Mouse (Mus musculus) testis, adult 2 months (tissue): ENCODE results near the gene Cd40. TPM values are rescaled to one million over a fixed set of nuclear protein-coding genes. Genes with fewer than 3 reads are reported as not detected.

ENCODE experiments used
- H3K27ac ChIP-seq: fragments of 200-500 bp; 2 replicates; pipeline ENCODE4 v1.5.1; 2012; ENCODE audit warnings: low read depth, low read length; ENCODE audit not compliant: control insufficient read depth, insufficient read depth
- H3K27me3 ChIP-seq: fragments of 200-500 bp; 2 replicates; pipeline ENCODE4 v1.6.1; 2012; ENCODE audit warnings: mild to moderate bottlenecking, low read length, moderate library complexity; ENCODE audit not compliant: control insufficient read depth, insufficient read depth
- H3K36me3 ChIP-seq: fragments of 200-500 bp; 2 replicates; pipeline ENCODE4 v1.6.1; 2012; ENCODE audit warnings: mild to moderate bottlenecking, low read length; ENCODE audit not compliant: control insufficient read depth, insufficient read depth
- H3K4me1 ChIP-seq: fragments of 200-500 bp; 2 replicates; pipeline ENCODE4 v1.6.1; 2012; ENCODE audit warnings: low read length; ENCODE audit not compliant: control insufficient read depth, insufficient read depth
- H3K4me3 ChIP-seq: fragments of 200-500 bp; 2 replicates; pipeline ENCODE4 v1.5.1; 2012; ENCODE audit warnings: low read depth, mild to moderate bottlenecking, low read length, moderate library complexity, mixed read lengths; ENCODE audit not compliant: control insufficient read depth
- CTCF ChIP-seq: fragments of 200-500 bp; IDR thresholded peaks from 2 replicates; pipeline ENCODE4 v1.5.1; 2012; ENCODE audit warnings: low read depth, mild to moderate bottlenecking, inconsistent platforms, low read length, moderate library complexity; ENCODE audit not compliant: control insufficient read depth, insufficient read depth, insufficient replicate concordance
- POLR2A ChIP-seq: fragments of 200-500 bp; IDR thresholded peaks from 2 replicates; pipeline ENCODE4 v1.6.1; 2012; ENCODE audit warnings: low read depth, mild to moderate bottlenecking, inconsistent platforms, low read length, moderate library complexity; ENCODE audit not compliant: control insufficient read depth
- polyA plus RNA-seq: library from polyadenylated mRNA; depleted of rRNA; stranded (reverse); fragments of >200 nt; gene quantifications from 2 replicates; pipeline ENCODE4 v1.2.3, GENCODE M21; 2012

The Cd40 gene
- polyA plus RNA-seq, 1 experiment = 0.99 TPM

DNA sequence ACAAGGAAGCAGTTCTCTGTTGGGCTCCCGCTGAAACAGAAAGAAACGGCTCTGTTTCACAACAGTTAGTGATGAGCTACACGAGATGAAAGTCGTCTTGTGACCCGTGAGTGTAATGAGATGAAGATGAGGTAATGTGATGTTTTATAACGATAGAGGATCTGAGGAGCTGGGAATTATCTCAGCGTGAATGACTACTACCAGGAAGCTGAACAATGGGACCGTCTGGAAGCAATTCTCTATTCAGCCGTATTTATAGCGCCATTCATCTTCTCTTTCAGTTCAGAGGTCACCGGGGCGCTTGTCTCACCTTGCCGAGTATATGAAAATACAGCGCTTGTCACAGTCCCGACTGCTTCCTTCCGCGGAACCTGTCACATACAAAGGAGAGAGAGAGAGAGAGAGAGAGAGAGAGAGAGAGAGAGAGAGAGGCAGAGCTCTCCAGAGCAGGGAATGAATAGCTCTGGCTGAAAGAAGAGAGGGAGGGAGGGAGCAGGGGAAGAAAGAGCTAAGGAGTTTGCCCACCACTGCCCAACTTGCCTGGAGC lies 12.3 kb upstream of the Cd40 start:
- no peak for TF ChIP-seq POLR2A
- no peak for TF ChIP-seq CTCF
- Histone ChIP-seq H3K4me3 (no peak overlapping the region), H3K27ac (no peak overlapping the region), H3K36me3 (no peaks in the 10 kb centered on the region), H3K4me1 (no peaks in the 10 kb centered on the region), H3K27me3 (no peaks in the 10 kb centered on the region)

DNA sequence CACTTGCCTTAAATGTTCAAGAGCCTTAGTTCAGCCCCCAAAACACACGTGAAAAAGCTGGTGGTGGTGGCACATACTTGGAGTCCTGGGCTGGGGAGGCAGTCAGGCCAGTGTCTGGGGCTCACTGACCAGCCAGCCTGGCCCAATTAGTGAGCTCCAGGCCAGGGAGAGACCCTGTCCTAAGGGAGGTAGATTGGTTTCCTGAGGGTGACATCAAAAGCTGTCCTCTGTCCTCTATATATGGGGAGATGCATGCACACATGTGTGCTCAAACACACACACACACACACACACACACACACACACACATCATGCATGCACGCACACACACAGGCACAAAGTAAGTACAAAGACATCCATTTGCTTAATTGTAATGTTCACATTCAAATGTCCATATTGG lies 11.7 kb upstream of the Cd40 start:
- H3K27ac ChIP-seq = no peak overlapping the region
- H3K27me3 ChIP-seq = no peaks in the 10 kb centered on the region
- H3K4me3 ChIP-seq = no peak overlapping the region
- no peaks in the 10 kb centered on the region for H3K36me3 ChIP-seq
- no peaks in the 10 kb centered on the region for H3K4me1 ChIP-seq
- TF ChIP-seq POLR2A = no peak
- TF ChIP-seq CTCF = no peak

DNA sequence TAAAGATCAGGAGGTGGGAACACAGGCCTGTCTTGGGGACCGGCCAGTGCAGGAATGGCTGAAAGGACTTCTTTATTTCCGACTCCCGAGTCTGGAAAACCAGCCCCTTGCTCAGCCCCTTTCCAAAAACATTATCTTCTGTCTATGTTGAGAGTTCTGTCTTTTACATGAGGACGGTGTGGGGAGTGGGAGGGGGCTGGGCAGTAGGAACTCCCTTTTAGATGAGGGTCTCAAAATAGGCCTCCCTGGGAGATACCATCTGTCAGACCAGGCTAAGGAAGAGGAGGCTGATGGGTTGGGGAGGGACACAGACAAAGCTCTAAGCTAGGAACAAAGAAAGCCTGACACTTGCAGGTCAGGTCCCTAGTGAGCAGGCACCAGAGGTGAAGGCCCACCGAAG lies 6.4 kb upstream of the Cd40 start:
- Histone ChIP-seq H3K27me3 (no peaks in the 10 kb centered on the region), H3K36me3 (no peaks in the 10 kb centered on the region), H3K4me1 (peaks cover 2% of the 10 kb centered on the region), H3K4me3 (no peak overlapping the region), H3K27ac (no peak overlapping the region)
- TF ChIP-seq POLR2A (no peak), CTCF (no peak)

DNA sequence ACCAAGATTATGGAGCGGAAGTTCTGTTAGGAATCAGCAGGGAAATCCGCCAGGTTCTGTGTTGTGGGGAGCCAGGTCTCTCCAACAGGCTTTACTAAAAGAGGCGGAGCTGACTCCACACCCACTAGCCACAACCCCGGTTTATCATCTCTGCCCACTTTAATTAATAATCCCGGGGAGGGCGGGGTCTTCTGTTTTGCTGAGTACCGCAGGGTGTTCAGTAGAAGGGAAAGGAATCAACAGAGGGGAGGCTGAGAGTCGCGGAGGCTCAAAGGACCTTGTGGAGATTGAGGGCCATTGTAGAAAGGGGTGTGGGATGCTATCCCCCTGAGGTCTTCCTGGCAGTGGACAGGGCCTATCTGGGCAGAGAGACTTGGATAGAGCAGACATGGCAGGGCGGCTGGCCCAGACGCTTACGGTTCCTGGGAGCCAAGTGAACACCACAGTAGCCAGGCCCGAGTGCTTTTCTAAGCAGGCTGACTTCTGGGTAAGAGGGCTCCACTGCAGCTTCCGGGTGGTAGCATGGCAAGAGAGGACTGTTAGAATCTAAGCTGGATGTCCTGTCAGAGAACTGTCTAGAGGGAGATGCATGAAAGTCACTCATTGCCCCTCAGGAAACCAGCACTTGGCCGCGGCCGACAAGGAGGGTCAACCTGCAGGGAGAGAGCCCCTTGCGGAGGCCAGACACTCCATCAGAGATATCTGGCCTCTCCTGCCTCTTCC lies 4.4 kb upstream of the Cd40 start:
- H3K27me3 ChIP-seq = no peaks in the 10 kb centered on the region
- TF ChIP-seq POLR2A = no peak
- TF ChIP-seq CTCF = no peak
- no peak overlapping the region for H3K4me3 ChIP-seq
- H3K36me3 ChIP-seq = no peaks in the 10 kb centered on the region
- no peak overlapping the region for H3K27ac ChIP-seq
- peaks cover 2% of the 10 kb centered on the region for H3K4me1 ChIP-seq

DNA sequence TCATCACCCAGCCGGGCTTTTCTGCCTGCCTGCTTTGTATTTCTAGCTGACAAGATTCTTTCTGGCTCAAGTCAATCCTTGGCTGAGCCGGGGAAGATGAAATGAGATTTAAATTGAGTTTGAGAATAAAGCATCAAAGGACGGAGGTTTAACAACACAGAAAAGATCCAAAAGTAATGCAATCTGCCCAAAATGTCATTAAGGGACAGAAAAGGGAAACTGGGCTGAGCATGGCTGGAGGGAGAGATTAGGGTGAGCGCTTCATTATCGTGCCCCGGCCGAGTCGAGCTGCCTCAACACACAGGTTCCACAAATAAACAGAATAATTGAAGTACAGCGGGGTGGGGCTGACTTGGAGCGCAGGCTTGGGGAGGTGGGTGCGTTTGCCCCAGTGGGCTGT lies 3.9 kb upstream of the Cd40 start:
- H3K27me3 ChIP-seq = no peaks in the 10 kb centered on the region
- peaks cover 2% of the 10 kb centered on the region for H3K4me1 ChIP-seq
- no peak for TF ChIP-seq POLR2A
- TF ChIP-seq CTCF = no peak
- H3K36me3 ChIP-seq = no peaks in the 10 kb centered on the region
- no peak overlapping the region for H3K4me3 ChIP-seq
- no peak overlapping the region for H3K27ac ChIP-seq

DNA sequence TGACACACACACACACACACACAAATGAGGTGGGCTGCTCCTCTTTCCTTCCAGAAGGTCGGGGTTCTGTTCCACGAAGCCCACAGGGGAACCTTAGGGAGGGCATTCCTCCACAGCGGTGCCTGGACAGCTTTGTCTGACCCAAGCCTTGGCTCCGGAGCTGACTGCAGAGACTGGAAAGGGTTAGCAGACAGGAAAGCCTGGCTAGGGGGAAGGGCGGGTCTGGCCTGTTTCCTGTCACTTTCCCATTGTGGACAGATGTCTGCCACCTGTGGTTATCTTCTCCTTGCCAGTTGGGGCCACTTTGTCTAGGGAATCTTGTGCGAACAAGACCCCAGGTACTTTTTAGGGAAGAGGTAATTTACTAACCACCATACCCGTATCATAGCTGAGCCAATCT lies 478 bp downstream of the Cd40 start:
- no peak overlapping the region for H3K27ac ChIP-seq
- TF ChIP-seq CTCF = no peak
- TF ChIP-seq POLR2A = no peak
- H3K4me1 ChIP-seq = peaks cover 2% of the 10 kb centered on the region
- no peaks in the 10 kb centered on the region for H3K36me3 ChIP-seq
- H3K27me3 ChIP-seq = no peaks in the 10 kb centered on the region
- H3K4me3 ChIP-seq = no peak overlapping the region

DNA sequence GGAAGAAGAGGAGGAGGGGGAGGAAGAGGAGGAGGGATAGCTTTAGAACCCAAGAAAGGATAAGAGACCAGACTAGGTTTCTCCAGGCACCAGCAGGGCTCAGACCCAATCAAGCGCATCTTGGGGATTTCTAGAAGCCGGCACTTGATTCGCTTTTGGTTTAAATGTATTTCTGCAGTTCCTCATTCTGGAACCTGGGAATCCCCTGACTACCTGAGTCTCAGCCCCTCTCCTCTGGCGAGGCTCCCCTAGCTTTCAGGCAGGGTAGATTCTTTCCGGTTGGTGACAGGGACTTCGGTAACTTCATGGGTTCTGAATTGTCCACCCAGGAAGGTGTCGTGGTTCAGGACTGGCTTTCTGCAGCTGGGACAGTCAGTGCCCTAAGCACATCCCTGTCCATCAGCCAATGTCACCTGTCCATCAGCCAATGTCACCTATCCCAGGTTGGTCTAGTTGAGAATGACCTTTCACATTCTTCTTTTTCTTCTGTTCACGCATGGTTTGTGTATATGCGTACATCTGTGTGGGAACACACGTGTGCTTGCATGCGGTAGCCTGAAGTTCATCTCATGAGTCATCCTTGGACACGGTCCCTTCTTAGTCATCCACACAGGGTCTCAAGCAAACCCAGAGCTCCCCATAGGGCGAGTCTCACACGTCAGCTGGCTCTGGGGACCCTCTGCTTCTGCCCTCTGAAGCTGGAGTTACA lies 1.1 kb downstream of the Cd40 start:
- Histone ChIP-seq H3K4me3 (no peak overlapping the region), H3K27ac (no peak overlapping the region)

More for the DNA sequence above, 1.1 kb downstream of the Cd40 start:
- peaks cover 2% of the 10 kb centered on the region for H3K4me1 ChIP-seq
- no peaks in the 10 kb centered on the region for H3K36me3 ChIP-seq
- TF ChIP-seq CTCF (no peak), POLR2A (no peak)
- H3K27me3 ChIP-seq = no peaks in the 10 kb centered on the region
